Mouse (Mus musculus): ENCODE measurements around the gene Cd9. TPM values are rescaled to one million over a fixed set of nuclear protein-coding genes. Genes with fewer than 3 reads are reported as not detected.

Cd9 gene
- polyA plus RNA-seq (2012; rRNA removed) = 92.9 and 113 TPM in 2 replicates

DNA sequence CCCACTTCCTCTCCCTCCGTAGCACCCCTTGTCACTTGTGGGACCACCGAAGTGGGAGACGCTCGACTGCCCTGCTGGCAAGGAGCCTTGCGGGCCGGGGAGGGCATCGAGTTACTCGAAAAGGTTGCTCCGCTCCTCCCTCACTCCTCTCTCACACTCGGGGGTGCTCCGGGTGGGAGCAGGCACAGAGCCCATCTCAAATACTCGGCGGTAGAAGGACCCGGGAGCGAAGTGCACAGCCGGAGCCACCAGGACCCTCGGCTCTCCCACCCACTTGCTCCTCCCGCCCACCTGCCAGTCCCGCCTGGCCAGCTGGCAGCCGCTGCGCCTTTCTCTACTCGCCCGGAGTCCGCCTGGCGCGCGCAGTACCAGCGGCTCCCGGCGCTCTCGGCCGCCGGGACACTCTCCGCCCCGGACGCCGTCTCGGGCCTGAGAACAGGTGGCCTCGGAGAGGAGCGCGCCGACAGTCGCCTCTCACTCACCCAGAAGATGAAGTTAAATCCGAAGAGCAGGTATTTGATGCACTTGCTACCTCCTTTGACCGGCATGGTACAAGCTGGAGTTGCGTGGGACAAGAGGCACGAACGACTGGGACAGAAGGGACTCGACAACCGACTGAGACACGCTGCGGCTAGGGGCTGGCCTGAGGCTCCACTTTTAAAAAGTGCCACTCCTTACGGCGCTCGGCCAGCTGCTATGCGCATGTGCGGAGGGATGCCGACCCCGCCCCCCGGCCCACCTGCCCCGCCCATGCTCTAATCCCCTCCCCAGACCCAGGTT, at the start of gene Cd9:
Gene Cd9, minus strand, starts transcription at position 700 of the 780 bp plus-strand sequence.

Other genes starting within 250 kb of the Cd9 start
- 0.13 and 0.34 TPM in 2 replicates for gene Tuba3a, start 208.7 kb downstream of the Cd9 start, polyA plus RNA-seq (2012; rRNA removed)
- 93.4 and 123 TPM in 2 replicates for gene Ltbr, start 180.9 kb downstream of the Cd9 start, polyA plus RNA-seq (2012; rRNA removed)
- 43.0 and 52.5 TPM in 2 replicates for gene Scnn1a, start 174.1 kb downstream of the Cd9 start, polyA plus RNA-seq (2012; rRNA removed)
- 77.9 and 83.3 TPM in 2 replicates for gene Tnfrsf1a, start 145.4 kb downstream of the Cd9 start, polyA plus RNA-seq (2012; rRNA removed)
- gene Plekhg6, start 114.0 kb downstream of the Cd9 start, polyA plus RNA-seq (2012; rRNA removed) = 5.0 and 5.6 TPM in 2 replicates
- gene Vwf, start 52.0 kb upstream of the Cd9 start, polyA plus RNA-seq (2012; rRNA removed) = 29.7 and 34.6 TPM in 2 replicates
- gene Ano2, start 195.6 kb upstream of the Cd9 start, polyA plus RNA-seq (2012; rRNA removed) = 0.03 and 0.06 TPM in 2 replicates